Mouse (Mus musculus) left cerebral cortex, postnatal 25 days (tissue): ENCODE measurements around the gene Gm8764. TPM values are rescaled to one million over a fixed set of nuclear protein-coding genes. Genes with fewer than 3 reads are reported as not detected.
"Not testable (repeated sequence)": the region's sequence is repeated elsewhere in the genome, so short reads cannot be mapped to it uniquely, and the experiment has no call there.

Source experiments
- DNase-seq, 2 experiments: peaks; one replicate each; pipeline ENCODE4 v3.0.0; 2022; ENCODE audit warnings: low spot score in 2 of 2, mixed read lengths in 1 of 2
- intact Hi-C: fragments of 180-260 bp; cut with DNase I; formaldehyde crosslinking; loops from one replicate; pipeline ENCODE4 v1.15.1; 2025
- total RNA-seq, 2 experiments: library from RNA; stranded (reverse); gene quantifications; 2 replicates each; pipeline ENCODE4 v1.2.3; 2021

The Gm8764 gene
- not detected for total RNA-seq

DNA sequence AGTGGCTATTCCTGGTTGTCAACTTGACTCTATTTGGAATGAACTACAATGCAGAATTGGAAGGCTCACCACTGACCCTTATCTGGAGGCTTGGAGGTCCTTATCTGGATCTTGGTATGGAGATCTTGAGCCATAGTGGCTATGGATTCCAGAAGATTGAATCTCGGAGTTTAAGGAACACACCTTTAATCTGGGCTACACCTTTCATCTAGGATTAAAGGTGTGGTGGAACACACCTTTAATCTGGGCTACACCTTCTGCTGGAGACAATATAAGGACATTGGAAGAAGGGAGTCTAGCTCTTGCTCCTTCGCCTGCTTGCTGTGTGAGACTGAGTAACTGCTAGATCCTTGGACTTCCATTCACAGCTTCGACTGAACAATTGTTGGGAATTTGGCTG lies at the start of gene Gm8764:
Gm8764 (plus strand) TSS at position 301 of the 400 bp plus-strand sequence.
- DNase-seq, intact Hi-C loops: not testable (repeated sequence)

DNA sequence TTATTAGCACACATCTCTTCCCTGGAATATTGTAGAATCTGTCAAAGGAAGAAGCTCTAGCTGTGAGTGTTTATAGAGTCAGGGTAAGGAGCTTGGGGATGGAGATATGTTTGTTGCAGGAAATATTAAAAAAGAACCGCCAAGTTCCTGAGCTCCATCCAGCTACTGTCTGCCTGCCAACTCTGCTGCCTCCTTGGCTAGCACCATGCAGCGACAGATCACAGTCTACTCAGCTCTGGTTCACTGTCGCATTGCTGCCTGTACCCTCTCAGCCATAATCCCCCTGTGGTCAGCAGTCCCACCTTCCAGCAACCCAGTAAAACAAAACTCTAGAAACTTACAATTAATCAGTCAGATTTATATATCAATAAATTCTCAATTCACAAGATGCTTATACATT lies 49.8 kb upstream of the Gm8764 start:
- intact Hi-C loops, result no loop called here
- DNase-seq, result no peak

DNA sequence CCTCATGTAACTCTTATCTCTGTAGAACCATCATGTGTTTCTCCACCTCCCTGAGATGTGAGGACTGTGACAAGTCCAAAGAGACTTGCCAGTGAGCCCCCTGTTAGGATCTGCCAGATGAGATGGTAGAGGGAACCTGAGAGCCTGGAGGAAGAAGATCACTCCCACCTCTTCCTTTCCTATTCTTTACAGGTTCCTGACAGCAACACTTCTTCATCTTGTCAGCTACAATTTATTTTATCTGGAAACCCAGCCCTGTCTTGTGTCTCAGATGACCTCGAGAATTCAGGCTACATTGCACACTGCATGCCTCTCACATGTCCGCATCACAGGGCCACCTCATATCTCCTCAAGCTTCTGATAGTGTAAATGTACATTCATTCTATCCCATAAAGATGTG lies 41.5 kb upstream of the Gm8764 start:
- no peak for DNase-seq
- intact Hi-C loops, result no loop called here

DNA sequence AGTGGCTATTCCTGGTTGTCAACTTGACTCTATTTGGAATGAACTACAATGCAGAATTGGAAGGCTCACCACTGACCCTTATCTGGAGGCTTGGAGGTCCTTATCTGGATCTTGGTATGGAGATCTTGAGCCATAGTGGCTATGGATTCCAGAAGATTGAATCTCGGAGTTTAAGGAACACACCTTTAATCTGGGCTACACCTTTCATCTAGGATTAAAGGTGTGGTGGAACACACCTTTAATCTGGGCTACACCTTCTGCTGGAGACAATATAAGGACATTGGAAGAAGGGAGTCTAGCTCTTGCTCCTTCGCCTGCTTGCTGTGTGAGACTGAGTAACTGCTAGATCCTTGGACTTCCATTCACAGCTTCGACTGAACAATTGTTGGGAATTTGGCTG lies 17.1 kb upstream of the Gm8764 start, which contains the start of gene Gm21293:
Gm21293 (plus strand) TSS at position 301 of the 400 bp plus-strand sequence.
- intact Hi-C loops, result not testable (repeated sequence)

DNA sequence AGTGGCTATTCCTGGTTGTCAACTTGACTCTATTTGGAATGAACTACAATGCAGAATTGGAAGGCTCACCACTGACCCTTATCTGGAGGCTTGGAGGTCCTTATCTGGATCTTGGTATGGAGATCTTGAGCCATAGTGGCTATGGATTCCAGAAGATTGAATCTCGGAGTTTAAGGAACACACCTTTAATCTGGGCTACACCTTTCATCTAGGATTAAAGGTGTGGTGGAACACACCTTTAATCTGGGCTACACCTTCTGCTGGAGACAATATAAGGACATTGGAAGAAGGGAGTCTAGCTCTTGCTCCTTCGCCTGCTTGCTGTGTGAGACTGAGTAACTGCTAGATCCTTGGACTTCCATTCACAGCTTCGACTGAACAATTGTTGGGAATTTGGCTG lies 8.6 kb upstream of the Gm8764 start, which contains the start of gene Gm6763:
Gm6763 (plus strand) TSS at position 301 of the 400 bp plus-strand sequence.
- DNase-seq, intact Hi-C loops: not testable (repeated sequence)

More for the DNA sequence above, 17.1 kb upstream of the Gm8764 start, which contains the start of gene Gm21293:
- not testable (repeated sequence) for DNase-seq

GRCm38 (mm10) chr10:104168215-104168614 lies 8.4 kb downstream of the Gm8764 start, which contains the start of gene Gm21304:
TSS of gene Gm21304 (plus strand) at chr10:104168515.
- intact Hi-C loops, DNase-seq: not testable (repeated sequence)

DNA sequence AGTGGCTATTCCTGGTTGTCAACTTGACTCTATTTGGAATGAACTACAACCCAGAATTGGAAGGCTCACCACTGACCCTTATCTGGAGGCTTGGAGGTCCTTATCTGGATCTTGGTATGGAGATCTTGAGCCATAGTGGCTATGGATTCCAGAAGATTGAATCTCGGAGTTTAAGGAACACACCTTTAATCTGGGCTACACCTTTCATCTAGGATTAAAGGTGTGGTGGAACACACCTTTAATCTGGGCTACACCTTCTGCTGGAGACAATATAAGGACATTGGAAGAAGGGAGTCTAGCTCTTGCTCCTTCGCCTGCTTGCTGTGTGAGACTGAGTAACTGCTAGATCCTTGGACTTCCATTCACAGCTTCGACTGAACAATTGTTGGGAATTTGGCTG lies 16.9 kb downstream of the Gm8764 start, which contains the start of gene Gm21312:
Gm21312 (plus strand) TSS at position 301 of the 400 bp plus-strand sequence.
- intact Hi-C loops, DNase-seq: not testable (repeated sequence)

DNA sequence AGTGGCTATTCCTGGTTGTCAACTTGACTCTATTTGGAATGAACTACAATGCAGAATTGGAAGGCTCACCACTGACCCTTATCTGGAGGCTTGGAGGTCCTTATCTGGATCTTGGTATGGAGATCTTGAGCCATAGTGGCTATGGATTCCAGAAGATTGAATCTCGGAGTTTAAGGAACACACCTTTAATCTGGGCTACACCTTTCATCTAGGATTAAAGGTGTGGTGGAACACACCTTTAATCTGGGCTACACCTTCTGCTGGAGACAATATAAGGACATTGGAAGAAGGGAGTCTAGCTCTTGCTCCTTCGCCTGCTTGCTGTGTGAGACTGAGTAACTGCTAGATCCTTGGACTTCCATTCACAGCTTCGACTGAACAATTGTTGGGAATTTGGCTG lies 25.4 kb downstream of the Gm8764 start, which contains the start of gene Gm20765:
Gm20765 (plus strand) TSS at position 301 of the 400 bp plus-strand sequence.
- intact Hi-C loops, DNase-seq: not testable (repeated sequence)

DNA sequence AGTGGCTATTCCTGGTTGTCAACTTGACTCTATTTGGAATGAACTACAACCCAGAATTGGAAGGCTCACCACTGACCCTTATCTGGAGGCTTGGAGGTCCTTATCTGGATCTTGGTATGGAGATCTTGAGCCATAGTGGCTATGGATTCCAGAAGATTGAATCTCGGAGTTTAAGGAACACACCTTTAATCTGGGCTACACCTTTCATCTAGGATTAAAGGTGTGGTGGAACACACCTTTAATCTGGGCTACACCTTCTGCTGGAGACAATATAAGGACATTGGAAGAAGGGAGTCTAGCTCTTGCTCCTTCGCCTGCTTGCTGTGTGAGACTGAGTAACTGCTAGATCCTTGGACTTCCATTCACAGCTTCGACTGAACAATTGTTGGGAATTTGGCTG lies 33.9 kb downstream of the Gm8764 start, which contains the start of gene Gm4340:
Gm4340 (plus strand) TSS at position 301 of the 400 bp plus-strand sequence.
- DNase-seq, intact Hi-C loops: not testable (repeated sequence)

- no peak for DNase-seq
- intact Hi-C loops, result no loop called here
Observed at GRCm38 (mm10) chr10:104209655-104210054, 49.8 kb downstream of the Gm8764 start.

DNA sequence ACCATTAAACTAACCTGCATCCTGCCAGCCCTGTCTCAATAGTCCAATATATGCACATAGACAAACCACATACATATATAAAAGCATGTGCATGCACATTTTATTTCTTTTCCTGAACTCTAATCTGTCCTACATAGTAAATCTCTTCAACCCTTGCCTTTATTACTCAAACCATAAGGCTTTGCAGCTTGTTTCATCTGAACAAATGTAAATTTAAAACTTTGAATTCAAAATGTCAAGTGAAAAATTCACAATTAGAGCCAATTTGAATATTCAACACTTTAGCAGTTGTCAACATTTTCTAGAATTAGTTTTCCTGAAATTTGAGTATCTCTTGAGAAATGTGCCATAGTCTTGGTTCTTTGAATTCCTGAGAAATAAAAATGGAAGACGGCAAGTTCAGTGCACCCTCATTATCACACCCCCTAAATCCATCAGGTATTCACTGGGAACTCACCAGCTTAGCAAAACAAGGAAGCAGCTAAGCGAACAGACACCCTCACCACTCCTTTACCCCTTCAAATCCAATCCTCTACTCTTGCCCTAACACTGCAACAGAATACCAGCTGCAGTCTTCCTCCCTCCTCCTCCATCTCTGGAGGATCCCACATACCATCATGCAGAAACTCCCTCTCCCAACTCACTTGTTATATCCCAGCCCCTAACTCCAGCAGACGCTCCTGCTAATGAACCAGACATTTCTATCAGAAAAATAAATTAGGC lies 50.6 kb downstream of the Gm8764 start:
- DNase-seq, result peak in 1 of 2 experiments; percentile 51
- intact Hi-C loops, result no loop called here

Other genes starting within 250 kb of the Gm8764 start
- gene Gm21293, start 17.0 kb upstream of the Gm8764 start, total RNA-seq, result not detected
- not detected for gene Gm6763, start 8.5 kb upstream of the Gm8764 start, total RNA-seq
- not detected for gene Gm21304, start 8.5 kb downstream of the Gm8764 start, total RNA-seq
- gene Gm21312, start 17.0 kb downstream of the Gm8764 start, total RNA-seq, result not detected
- gene Gm20765, start 25.5 kb downstream of the Gm8764 start, total RNA-seq, result not detected
- not detected for gene Gm4340, start 34.0 kb downstream of the Gm8764 start, total RNA-seq